8 mouse cellular contexts compared by ENCODE assay signal in the genomic region with DNA sequence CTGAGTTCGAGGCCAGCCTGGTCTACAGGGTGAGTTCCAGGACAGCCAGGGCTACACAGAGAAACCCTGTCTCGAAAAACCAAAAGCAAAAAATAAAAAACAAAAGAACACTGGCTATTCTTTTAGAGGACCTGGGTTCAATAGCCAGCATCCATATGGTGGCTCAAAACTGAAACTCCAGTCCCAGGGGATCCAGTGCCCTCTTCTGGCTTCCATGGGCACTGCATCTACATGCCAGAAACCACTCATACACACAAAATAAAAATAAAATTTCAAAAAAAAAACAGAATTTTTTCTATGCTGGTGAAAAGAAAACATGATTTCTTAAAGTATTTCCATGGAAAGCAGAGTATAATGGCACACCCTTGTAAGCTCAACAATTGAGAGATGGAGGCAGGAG. TPM values are rescaled to one million over a fixed set of nuclear protein-coding genes. Genes with fewer than 3 reads are reported as not detected.
DNase-seq lines count a peak whose midpoint lies in the region; ATAC-seq and TF ChIP-seq lines count a peak whose summit lies in the region.

No protein-coding gene starts in this region.

- no peaks in the 10 kb centered on the region for H3K9me3 ChIP-seq in neural tube, embryonic 11.5 days (ENCODE audit: control insufficient read depth, low read length)
- H3K9me3 ChIP-seq in heart, embryonic 10.5 days = no peaks in the 10 kb centered on the region

- no peak overlapping the region for H3K9ac ChIP-seq in neural tube, embryonic 11.5 days (ENCODE audit: low read length)

- H3K4me3 ChIP-seq in neural tube, embryonic 11.5 days (ENCODE audit: low read depth, low read length) = no peak overlapping the region
- no peak overlapping the region for H3K4me3 ChIP-seq in heart, embryonic 10.5 days

- CTCF ChIA-PET in Patski (lab: Charles Lee) = interaction anchor here (0.9 to 2.0 kb wide), 8 partner anchors 14 to 77 kb away, joined by 3 to 6 read pairs (median 4); a partner anchor contains a TSS

- no peak overlapping the region for H3K4me2 ChIP-seq in neural tube, embryonic 11.5 days (ENCODE audit: low read depth)

- POLR2A ChIA-PET in Patski (lab: Charles Lee) = no interaction called here

- peak; percentile 34 for DNase-seq in kidney, adult 18-20 months
- DNase-seq in kidney, adult 11 months = no peak
- no peak for DNase-seq in Patski (ENCODE audit: low read depth, low spot score)
- DNase-seq in embryo, embryonic 9.5 days (ENCODE audit: extremely low spot score) = peak; percentile 25
- peak; percentile 26 for DNase-seq in neural tube, embryonic 11.5 days (ENCODE audit: low spot score)
- DNase-seq in right cerebral cortex, postnatal 25 days = no peak
- DNase-seq in heart, embryonic 10.5 days (ENCODE audit: low spot score) = no peak
- no peak for DNase-seq in layer of hippocampus, postnatal 36 days

- H3K4me1 ChIP-seq in neural tube, embryonic 11.5 days (ENCODE audit: control insufficient read depth, insufficient read depth, low read length) = no peaks in the 10 kb centered on the region
- H3K4me1 ChIP-seq in heart, embryonic 10.5 days = peaks cover 24% of the 10 kb centered on the region

- H3K36me3 ChIP-seq in neural tube, embryonic 11.5 days (ENCODE audit: control insufficient read depth, insufficient read depth, low read length) = no peaks in the 10 kb centered on the region
- no peaks in the 10 kb centered on the region; the same call in 1 of the 2 replicates for H3K36me3 ChIP-seq in heart, embryonic 10.5 days

- ATAC-seq in Patski = no peak
- no peak for ATAC-seq in neural tube, embryonic 11.5 days (ENCODE audit: insufficient read depth, low FRiP score, low TSS enrichment)

- WGBS in neural tube, embryonic 11.5 days = 95% methylated on average over 2 of the region's 2 CpGs
- 94% methylated on average over 2 of the region's 2 CpGs for WGBS in heart, embryonic 10.5 days

- TF ChIP-seq CTCF in Patski (IDR thresholded peaks at IDR 0.05) = peak; percentile 76

- no peaks in the 10 kb centered on the region for H3K27me3 ChIP-seq in Patski
- H3K27me3 ChIP-seq in neural tube, embryonic 11.5 days (ENCODE audit: control insufficient read depth, insufficient read depth, low read length) = no peaks in the 10 kb centered on the region
- H3K27me3 ChIP-seq in heart, embryonic 10.5 days (ENCODE audit: insufficient read depth, poor library complexity, severe bottlenecking) = no peaks in the 10 kb centered on the region

- no peak overlapping the region for H3K27ac ChIP-seq in neural tube, embryonic 11.5 days (ENCODE audit: low read depth, low read length)
- H3K27ac ChIP-seq in heart, embryonic 10.5 days = no peak overlapping the region

- in situ Hi-C loops in Patski (cut with MboI; ENCODE audit: low pct_unique_long_range_greater_than_20kb) = loop anchor here (5.0 kb wide), 1 partner anchor 35 kb away; no protein-coding TSS in a partner anchor

RNA-seq across cellular contexts. Expression of a gene that starts 18.3 kb away (rescaled TPM):
- polyA plus RNA-seq in Patski (2021) = 102 TPM
- 132 and 137 TPM in 2 replicates for polyA plus RNA-seq in neural tube, embryonic 11.5 days (2014; fragmentation: Nextera tagmentation; extraction: Ambion mirVana)
- polyA plus RNA-seq in heart, embryonic 10.5 days (2016; fragmentation: Nextera tagmentation; extraction: Ambion mirVana) = 103 TPM in 2 replicates
- total RNA-seq in layer of hippocampus, postnatal 36 days (2021) = 100 to 1,000 TPM; 165 to 167 TPM

RNA-seq across cellular contexts. Expression of a gene that starts 47.7 kb away (rescaled TPM):
- polyA plus RNA-seq in Patski (2021) = 95.9 TPM
- 132 and 136 TPM in 2 replicates for polyA plus RNA-seq in neural tube, embryonic 11.5 days (2014; fragmentation: Nextera tagmentation; extraction: Ambion mirVana)
- 103 and 119 TPM in 2 replicates for polyA plus RNA-seq in heart, embryonic 10.5 days (2016; fragmentation: Nextera tagmentation; extraction: Ambion mirVana)
- total RNA-seq in layer of hippocampus, postnatal 36 days (2021) = 10 to 100 TPM; 71.5 to 73.1 TPM

Comparison
In these comparisons a context has a peak if more than half of its experiments do, and no peak if none do; other contexts are left out.
1. DNase-seq: peak in kidney, adult 18-20 months (single experiment), embryo, embryonic 9.5 days (single experiment) and neural tube, embryonic 11.5 days (single experiment); none in kidney, adult 11 months (single experiment), Patski (single experiment), right cerebral cortex, postnatal 25 days (single experiment), heart, embryonic 10.5 days (single experiment) and layer of hippocampus, postnatal 36 days (0 of 2).